Mouse (Mus musculus): ENCODE measurements at regions not wholly inside any gene's neighbourhood (a gene's known extent, or its start where the extent isn't known, plus 50 kb on each side); places are given as distances from the start of the nearest gene placed in this dataset.
A peak's percentile ranks its signal among the peaks of the same experiment; 100 is the strongest.

- DNase-seq: no peak
These were observed 279.8 kb upstream of the Tle1 start for GRCm38 (mm10) chr4:72480535-72480934.

DNA sequence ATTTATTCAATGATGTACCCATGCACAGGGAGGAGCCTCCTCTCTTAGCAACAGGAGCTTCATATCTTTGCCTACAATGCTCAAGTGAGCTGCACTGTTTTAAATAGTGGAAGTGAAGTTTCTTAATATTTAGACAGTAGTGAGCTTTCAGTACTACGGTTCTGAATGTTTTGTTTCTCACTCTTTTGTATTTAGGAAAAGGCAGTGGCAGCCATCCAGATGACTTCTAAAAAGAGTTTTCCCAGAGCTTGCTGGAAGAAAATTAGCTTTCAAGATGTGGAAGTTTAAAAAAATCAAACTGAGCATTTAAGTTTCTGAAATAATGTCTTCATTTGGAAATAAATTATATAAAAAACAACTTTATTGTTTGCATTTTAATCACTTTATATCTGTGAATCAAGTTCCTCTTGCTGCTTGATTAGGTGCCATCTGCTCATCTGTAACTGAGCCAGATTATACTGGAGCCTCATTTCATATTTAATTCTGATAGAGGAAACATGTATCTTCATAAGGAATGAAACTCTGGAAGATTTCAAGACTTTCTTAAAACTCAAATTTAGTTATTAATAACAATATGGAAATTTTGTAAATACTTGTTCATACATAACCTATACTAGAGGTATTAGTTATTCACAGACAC is 268.6 kb upstream of the Tle1 start:
- no peak for DNase-seq

GRCm38 (mm10) chr4:72444177-72444770 is 243.6 kb upstream of the Tle1 start:
- DNase-seq: no peak

DNA sequence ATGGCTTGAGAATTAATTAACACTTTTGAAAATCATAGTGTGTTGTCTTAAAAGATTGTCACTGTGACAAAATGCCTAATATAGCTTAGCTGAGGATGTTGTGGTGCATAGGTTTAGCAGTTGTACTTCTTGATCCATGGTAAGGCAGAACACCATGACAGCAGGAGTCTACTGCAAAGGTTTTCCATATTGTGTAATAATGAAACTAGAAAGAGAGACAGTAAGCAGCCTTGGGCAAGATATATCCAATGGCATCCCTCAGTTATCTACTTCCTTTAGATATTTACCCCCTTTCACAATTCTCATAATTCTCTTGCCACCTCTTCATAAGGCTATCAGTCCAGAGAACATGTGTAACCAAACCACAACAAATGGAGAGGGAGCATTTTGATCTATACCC is 236.6 kb upstream of the Tle1 start:
- DNase-seq: no peak

DNA sequence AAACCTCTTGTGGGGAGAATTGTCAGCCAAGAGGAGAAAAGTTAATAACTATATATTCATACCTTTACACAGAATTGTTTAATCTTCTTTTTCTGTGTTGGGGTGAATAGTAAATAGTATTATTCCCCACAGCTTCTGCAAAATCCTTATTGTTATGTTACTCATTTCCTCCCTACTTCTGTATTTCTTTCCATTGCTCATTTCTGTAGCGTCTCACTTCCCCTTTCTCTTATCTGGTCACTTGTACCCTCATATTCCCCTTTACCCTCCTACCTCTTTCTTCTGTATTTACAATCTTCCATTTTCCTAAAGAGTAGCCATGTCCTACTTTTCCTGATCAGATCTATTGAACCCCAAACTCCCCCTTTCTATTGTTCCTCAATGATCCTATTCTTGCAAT is 224.6 kb upstream of the Tle1 start:
- no peak for DNase-seq

- DNase-seq: no peak
These were observed 211.5 kb upstream of the Tle1 start for GRCm38 (mm10) chr4:72412100-72412788.

- DNase-seq: no peak
These were observed 210.6 kb upstream of the Tle1 start for GRCm38 (mm10) chr4:72411343-72411742.

DNA sequence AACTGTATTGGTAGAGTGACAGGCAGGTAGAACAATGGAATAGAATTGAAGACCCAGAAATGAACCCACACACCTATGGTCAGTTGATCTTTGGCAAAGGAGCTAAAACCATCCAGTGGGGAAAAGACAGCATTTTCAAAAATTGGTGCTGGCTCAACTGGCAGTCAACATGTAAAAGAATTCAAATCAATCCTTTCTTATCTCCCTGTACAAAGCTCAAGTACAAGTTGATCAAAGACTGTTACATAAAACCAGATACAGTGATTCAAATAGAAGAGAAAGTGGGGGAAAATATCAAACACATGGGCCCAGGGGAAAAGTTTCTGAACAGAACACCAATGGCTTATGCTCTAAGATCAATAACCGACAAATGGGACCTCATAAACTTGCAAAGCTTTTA is 200.0 kb upstream of the Tle1 start:
- DNase-seq: no peak

- no peak for DNase-seq
These were observed 191.2 kb upstream of the Tle1 start for GRCm38 (mm10) chr4:72391887-72392435.

DNA sequence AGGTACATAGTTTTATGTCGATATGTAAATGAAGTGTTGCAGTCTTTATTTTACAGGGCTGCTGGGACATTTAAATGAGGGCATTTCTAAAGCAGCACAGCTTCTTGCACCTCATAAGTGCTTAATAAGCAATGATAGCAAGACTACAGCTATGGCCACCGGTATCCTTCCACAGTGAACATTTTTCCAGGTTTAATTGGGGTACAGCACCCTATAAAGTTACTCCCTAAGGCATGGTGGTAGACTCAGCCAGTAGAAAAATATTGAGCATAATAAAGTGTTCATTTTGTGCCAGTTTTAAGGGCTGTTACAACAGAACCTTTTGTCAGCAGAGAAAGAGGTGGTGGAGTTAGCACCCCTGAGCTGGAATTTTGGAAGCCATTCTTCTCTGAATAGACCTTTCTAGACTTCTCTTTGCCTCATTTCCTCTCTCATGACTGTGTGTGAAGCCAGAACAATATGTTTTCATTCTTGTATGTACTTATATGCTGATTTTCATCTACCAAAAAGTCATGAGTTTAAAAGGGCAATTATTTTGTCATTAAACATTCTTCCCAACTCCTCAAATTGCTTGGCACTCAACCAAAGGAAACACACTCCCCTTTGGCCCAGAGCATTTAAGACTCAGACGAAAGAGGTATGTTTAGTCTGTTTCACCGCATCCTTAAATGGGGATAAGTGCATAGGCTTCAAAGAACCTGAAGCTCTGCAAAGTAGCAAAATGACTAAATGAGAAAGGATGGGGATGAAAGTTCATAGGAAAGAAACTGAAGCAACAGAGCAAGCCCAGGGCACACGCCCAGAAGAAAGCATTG is 189.3 kb upstream of the Tle1 start:
- DNase-seq: no peak

DNA sequence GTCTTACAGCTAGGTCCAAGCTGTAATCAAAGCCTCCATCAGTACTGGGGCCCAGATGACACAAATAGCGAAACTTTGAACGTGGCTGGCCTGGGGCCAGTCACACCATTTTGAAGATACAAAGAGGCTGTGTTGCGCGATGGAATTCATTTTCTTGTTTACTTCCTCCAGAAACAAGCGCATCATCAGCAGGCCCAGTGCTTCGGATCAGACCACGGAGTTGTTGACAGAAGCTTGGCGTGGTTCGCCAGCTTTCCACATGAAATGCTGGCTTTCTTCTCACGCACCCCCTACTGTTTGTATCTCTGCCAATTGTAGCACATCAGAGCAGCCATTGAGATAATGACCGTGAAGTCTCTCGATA is 184.2 kb upstream of the Tle1 start:
- peak; percentile 40 for DNase-seq

DNA sequence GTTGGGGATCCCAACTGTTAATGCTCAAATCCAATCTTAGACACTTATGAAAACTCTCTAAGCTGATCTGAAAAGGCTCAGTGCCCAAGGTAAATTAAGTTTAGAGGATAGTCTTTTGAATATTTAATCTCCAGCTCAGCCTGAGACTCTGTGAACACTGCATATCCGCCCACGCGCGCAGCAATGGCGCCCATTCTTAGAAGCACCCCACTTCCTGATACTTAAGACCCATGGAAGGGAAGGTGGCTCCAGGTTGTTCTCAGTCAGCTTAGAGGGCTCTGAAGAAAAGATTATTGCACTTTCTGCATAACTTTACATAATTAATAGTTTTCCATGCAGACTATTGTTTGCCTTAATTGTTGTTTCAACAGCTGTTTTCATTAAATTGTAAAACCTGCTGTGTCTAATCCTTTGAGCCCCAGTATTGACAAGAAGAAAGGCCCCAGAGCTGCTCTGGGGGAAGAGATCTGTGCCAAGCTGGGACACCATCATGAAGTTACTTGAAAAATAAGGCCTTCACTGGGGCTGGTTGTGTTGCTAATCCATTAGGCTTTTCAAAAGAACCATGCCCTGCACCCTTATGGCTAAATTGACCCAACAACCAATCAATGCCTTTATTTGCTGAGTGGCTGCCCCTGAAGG is 183.7 kb upstream of the Tle1 start:
- DNase-seq: no peak

GRCm38 (mm10) chr4:72383729-72384128 is 183.0 kb upstream of the Tle1 start:
- DNase-seq: no peak

- DNase-seq: no peak
These were observed 181.9 kb upstream of the Tle1 start for GRCm38 (mm10) chr4:72382517-72383147.

GRCm38 (mm10) chr4:72381742-72382141 is 181.0 kb upstream of the Tle1 start:
- no peak for DNase-seq

GRCm38 (mm10) chr4:72381116-72381515 is 180.4 kb upstream of the Tle1 start:
- no peak for DNase-seq

DNA sequence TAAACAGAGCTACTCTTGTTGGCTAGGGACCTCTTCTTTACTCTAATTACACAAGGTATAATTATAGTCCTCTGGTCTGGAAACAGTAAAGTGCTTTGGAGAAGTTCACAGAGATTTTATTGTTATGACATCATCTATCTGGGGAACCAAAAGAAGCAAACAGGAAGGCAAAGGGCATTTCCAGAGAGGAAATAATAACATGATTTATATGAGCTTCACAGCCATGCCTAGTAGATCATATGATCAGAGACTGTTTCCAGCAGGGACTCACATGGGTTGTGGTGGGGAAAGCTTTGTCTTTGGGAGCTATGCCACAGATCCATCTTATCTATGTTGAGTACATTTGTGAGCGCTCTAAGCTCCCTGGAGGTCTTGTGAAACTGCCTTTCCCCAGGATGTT is 178.8 kb upstream of the Tle1 start:
- peak; percentile 52 for DNase-seq

DNA sequence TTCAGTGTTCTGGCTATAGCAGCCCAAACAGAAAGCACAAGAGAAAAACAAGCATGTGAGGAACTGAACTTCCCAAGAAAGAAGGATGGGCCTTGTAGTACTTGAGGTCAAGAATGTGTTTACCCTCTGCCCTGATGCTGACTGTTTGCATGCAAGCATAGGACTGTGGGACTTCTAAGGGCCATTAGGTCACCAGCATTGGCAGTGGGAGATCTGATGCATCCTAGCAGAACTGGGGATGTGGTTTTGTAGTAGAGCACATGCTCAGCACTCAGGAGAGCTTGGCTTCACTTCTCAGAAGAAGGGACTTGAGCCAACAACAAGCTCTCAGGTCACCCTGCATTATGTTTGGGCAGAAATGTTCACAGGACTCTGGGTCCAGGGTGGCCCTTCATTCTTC is 178.3 kb upstream of the Tle1 start:
- DNase-seq: peak; percentile 58

- DNase-seq: no peak
These were observed 176.8 kb upstream of the Tle1 start for GRCm38 (mm10) chr4:72377520-72377919.

- DNase-seq: no peak
These were observed 151.3 kb upstream of the Tle1 start for GRCm38 (mm10) chr4:72351985-72352384.

- no peak for DNase-seq
These were observed 131.2 kb upstream of the Tle1 start for GRCm38 (mm10) chr4:72331882-72332281.

DNA sequence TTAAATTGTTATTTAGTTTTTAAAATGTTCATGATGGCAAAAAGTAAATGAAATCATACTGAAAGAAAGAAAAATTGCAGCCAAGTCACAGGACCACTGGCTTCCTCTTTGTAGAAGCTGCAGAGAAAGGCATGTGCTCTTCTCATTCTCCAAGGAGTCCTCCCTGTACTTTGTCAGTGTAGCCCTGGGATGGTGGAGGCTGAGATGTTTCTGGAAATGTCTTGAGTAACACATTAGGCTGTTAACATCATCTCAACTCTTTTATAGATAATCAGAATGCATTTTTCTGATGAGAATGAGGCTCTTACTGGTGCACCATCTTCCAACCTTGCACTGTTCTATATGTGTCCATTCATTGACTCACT is 128.3 kb upstream of the Tle1 start:
- no peak for DNase-seq
